Mouse (Mus musculus) CH12.LX (cell line): ENCODE measurements around the gene Pirb. TPM values are rescaled to one million over a fixed set of nuclear protein-coding genes. Genes with fewer than 3 reads are reported as not detected.

Experiments used
- DNase-seq: peaks from one replicate; pipeline ENCODE4 v3.0.0-alpha.2; 2013; ENCODE audit errors: extremely low read depth
- H3K27ac ChIP-seq: 2 replicates; pipeline ENCODE4 v1.5.1; 2012; ENCODE audit warnings: low read depth, mild to moderate bottlenecking, control low read depth, moderate library complexity; ENCODE audit not compliant: insufficient read depth
- H3K27me3 ChIP-seq: replicated peaks from 2 replicates; pipeline ENCODE3; 2012; ENCODE audit warnings: inconsistent platforms
- H3K36me3 ChIP-seq, 2 experiments: replicated peaks in 1 of 2; 2 replicates each; pipeline versions ENCODE3 to v1.6.1; 2012; ENCODE audit warnings: inconsistent platforms in 1 of 2, low read length in 1 of 2, mild to moderate bottlenecking in 1 of 2, mixed read lengths in 1 of 2, moderate library complexity in 1 of 2; ENCODE audit not compliant: control insufficient read depth in 1 of 2, insufficient read depth in 1 of 2
- H3K4me1 ChIP-seq, 2 experiments: 2 replicates each; pipeline ENCODE4 v1.6.1; 2012; ENCODE audit warnings: inconsistent platforms in 1 of 2, moderate library complexity in 1 of 2; ENCODE audit not compliant: insufficient read depth in 2 of 2, control insufficient read depth in 1 of 2
- H3K4me2 ChIP-seq: 2 replicates; pipeline ENCODE4 v1.6.1; 2012; ENCODE audit warnings: low read depth, mild to moderate bottlenecking, control low read depth; ENCODE audit not compliant: poor library complexity, insufficient read depth, severe bottlenecking
- H3K4me3 ChIP-seq, 3 experiments: fragments of 150-350 bp in 1 of 3; sonication (generic) in 1 of 3; replicated peaks in 1 of 3; 2 replicates each; pipeline versions ENCODE3 to v1.5.1; 2011 to 2012; ENCODE audit warnings: low read depth in 2 of 3, low read length in 2 of 3, mild to moderate bottlenecking in 2 of 3, moderate library complexity in 2 of 3, control low read depth in 1 of 3, improper control_type of control experiment in 1 of 3, inconsistent platforms in 1 of 3, mixed read lengths in 1 of 3; ENCODE audit not compliant: poor library complexity in 1 of 3
- H3K79me2 ChIP-seq: replicated peaks from 2 replicates; pipeline ENCODE4 v1.6.1; 2012; ENCODE audit warnings: mild to moderate bottlenecking, moderate library complexity; ENCODE audit not compliant: control insufficient read depth, poor library complexity, insufficient read depth, severe bottlenecking; ENCODE audit errors: extremely low read depth
- H3K9ac ChIP-seq: 2 replicates; pipeline ENCODE4 v1.6.1; 2012; ENCODE audit warnings: low read depth, mild to moderate bottlenecking, control low read depth, moderate library complexity; ENCODE audit not compliant: insufficient read depth
- H3K9me3 ChIP-seq: replicated peaks from 2 replicates; pipeline ENCODE3; 2012; ENCODE audit warnings: low read length, inconsistent platforms, mixed read lengths
- BHLHE40 ChIP-seq: IDR thresholded peaks from 2 replicates; pipeline ENCODE4 v1.6.1; 2011; ENCODE audit warnings: mild to moderate bottlenecking, low read depth, low read length, improper control_type of control experiment
- CHD1 ChIP-seq: IDR thresholded peaks from 2 replicates; pipeline ENCODE4 v1.6.1; 2012; ENCODE audit warnings: low read depth, low read length, improper control_type of control experiment, inconsistent platforms
- CHD2 ChIP-seq: IDR thresholded peaks from 2 replicates; pipeline ENCODE4 v1.6.1; 2011; ENCODE audit warnings: low read length, improper control_type of control experiment
- CTCF ChIP-seq, 2 experiments: IDR thresholded peaks in 1 of 2; conservative IDR thresholded peaks in 1 of 2; 2 replicates each; pipeline ENCODE4 v1.5.1; 2011 to 2012; ENCODE audit warnings: low read depth in 2 of 2, low read length in 2 of 2, improper control_type of control experiment in 1 of 2, inconsistent platforms in 1 of 2, mild to moderate bottlenecking in 1 of 2, moderate library complexity in 1 of 2
- E2F4 ChIP-seq: IDR thresholded peaks from 2 replicates; pipeline ENCODE4 v1.6.1; 2011; ENCODE audit warnings: low read depth, low read length, improper control_type of control experiment; ENCODE audit not compliant: insufficient replicate concordance
- IRF4 ChIP-seq: IDR thresholded peaks from 2 replicates; pipeline ENCODE4 v1.6.1; 2014; ENCODE audit warnings: low read depth, mild to moderate bottlenecking, inconsistent platforms, low read length, improper control_type of control experiment
- JUN ChIP-seq: IDR thresholded peaks from 2 replicates; pipeline ENCODE4 v1.6.1; 2011; ENCODE audit warnings: low read depth, mild to moderate bottlenecking, low read length, improper control_type of control experiment, moderate library complexity; ENCODE audit not compliant: insufficient read depth
- JUND ChIP-seq: conservative IDR thresholded peaks from 2 replicates; pipeline ENCODE4 v1.6.1; 2011; ENCODE audit warnings: low read depth, low read length, improper control_type of control experiment
- KAT2A ChIP-seq: IDR thresholded peaks from 2 replicates; pipeline ENCODE4 v1.6.1; 2012; ENCODE audit warnings: low read length, improper control_type of control experiment, inconsistent platforms; ENCODE audit not compliant: insufficient replicate concordance
- MAFK ChIP-seq: IDR thresholded peaks from 2 replicates; pipeline ENCODE4 v1.6.1; 2011; ENCODE audit warnings: low read length, improper control_type of control experiment; ENCODE audit not compliant: insufficient replicate concordance
- MAX ChIP-seq: IDR thresholded peaks from 2 replicates; pipeline ENCODE4 v1.6.1; 2011; ENCODE audit warnings: low read length, improper control_type of control experiment
- MAZ ChIP-seq: IDR thresholded peaks from 2 replicates; pipeline ENCODE4 v1.6.1; 2012; ENCODE audit warnings: low read depth, mild to moderate bottlenecking, inconsistent platforms, low read length, improper control_type of control experiment, moderate library complexity
- MEF2A ChIP-seq: IDR thresholded peaks from 2 replicates; pipeline ENCODE4 v1.6.1; 2014; ENCODE audit warnings: low read depth, mild to moderate bottlenecking, inconsistent platforms, low read length, improper control_type of control experiment, borderline replicate concordance
- MXI1 ChIP-seq: IDR thresholded peaks from 2 replicates; pipeline ENCODE4 v1.6.1; 2011; ENCODE audit warnings: mild to moderate bottlenecking, low read depth, low read length, improper control_type of control experiment
- MYC ChIP-seq: IDR thresholded peaks from 2 replicates; pipeline ENCODE4 v1.6.1; 2011; ENCODE audit warnings: low read depth, mild to moderate bottlenecking, improper control_type of control experiment, low read length
- NELFE ChIP-seq: IDR thresholded peaks from 2 replicates; pipeline ENCODE4 v1.6.1; 2011; ENCODE audit warnings: low read depth, low read length, improper control_type of control experiment
- NRF1 ChIP-seq: IDR thresholded peaks from 2 replicates; pipeline ENCODE4 v1.6.1; 2014; ENCODE audit warnings: low read depth, mild to moderate bottlenecking, inconsistent platforms, low read length, improper control_type of control experiment, moderate library complexity
- PAX5 ChIP-seq: IDR thresholded peaks from 2 replicates; pipeline ENCODE4 v1.6.1; 2012; ENCODE audit warnings: low read length, inconsistent platforms, mixed read lengths
- POLR2AphosphoS2 ChIP-seq: IDR thresholded peaks from 2 replicates; pipeline ENCODE4 v1.6.1; 2011; ENCODE audit warnings: low read depth, low read length, improper control_type of control experiment
- RAD21 ChIP-seq: IDR thresholded peaks from 2 replicates; pipeline ENCODE4 v1.6.1; 2011; ENCODE audit warnings: low read depth, mild to moderate bottlenecking, low read length, improper control_type of control experiment, moderate library complexity
- RCOR1 ChIP-seq: conservative IDR thresholded peaks from 2 replicates; pipeline ENCODE4 v1.6.1; 2012; ENCODE audit warnings: low read depth, mild to moderate bottlenecking, inconsistent platforms, low read length, improper control_type of control experiment
- SIN3A ChIP-seq: IDR thresholded peaks from 2 replicates; pipeline ENCODE4 v1.6.1; 2012; ENCODE audit warnings: low read length, improper control_type of control experiment, inconsistent platforms
- SMC3 ChIP-seq: IDR thresholded peaks from 2 replicates; pipeline ENCODE4 v1.6.1; 2011; ENCODE audit warnings: low read depth, low read length, improper control_type of control experiment
- TBP ChIP-seq: conservative IDR thresholded peaks from 2 replicates; pipeline ENCODE4 v1.6.1; 2011; ENCODE audit warnings: low read depth, low read length, improper control_type of control experiment
- TCF12 ChIP-seq: IDR thresholded peaks from 2 replicates; pipeline ENCODE4 v1.6.1; 2014; ENCODE audit warnings: low read depth, mild to moderate bottlenecking, inconsistent platforms, low read length, improper control_type of control experiment
- UBTF ChIP-seq: IDR thresholded peaks from 2 replicates; pipeline ENCODE4 v1.6.1; 2012; ENCODE audit warnings: low read depth, mild to moderate bottlenecking, inconsistent platforms, low read length, improper control_type of control experiment, moderate library complexity
- ZMIZ1 ChIP-seq: IDR thresholded peaks from 2 replicates; pipeline ENCODE4 v1.6.1; 2012; ENCODE audit warnings: low read depth, mild to moderate bottlenecking, inconsistent platforms, low read length, improper control_type of control experiment
- dilution Hi-C: fragments of 300-500 bp; cut with MboI; formaldehyde crosslinking; loops from 2 replicates; pipeline ENCODE4 v1.14.3; 2020; ENCODE audit warnings: low sequenced_read_pairs; ENCODE audit not compliant: extremely low pct_unique_long_range_greater_than_20kb, extremely low pct_ligation_motif_present
- in situ Hi-C: fragments of 300-500 bp; cut with MboI; formaldehyde crosslinking; loops from 3 replicates; pipeline ENCODE4 v1.14.3; 2019; ENCODE audit warnings: low sequenced_read_pairs, low pct_ligation_motif_present, low pct_unique_long_range_greater_than_20kb, mixed read lengths
- polyA plus RNA-seq: library from polyadenylated mRNA; unstranded; fragments of >175 nt; gene quantifications from 2 replicates; pipeline ENCODE4 v1.2.1, GENCODE M21; 2012; ENCODE audit warnings: low read depth; ENCODE audit not compliant: insufficient read length
- total RNA-seq, 2 experiments: library from RNA; depleted of rRNA; stranded (reverse); fragments of 300-350 nt in 1 of 2; fragments of >200 nt in 1 of 2; gene quantifications; 2 replicates each; pipeline ENCODE4 v1.2.3; 2012 to 2014

Pirb gene
- total and polyA plus RNA-seq, 3 experiments = 2.8 to 10.7 (median 5.0) TPM

GRCm38 (mm10) chr7:3692382-3692986, 27.7 kb downstream of the Pirb start, which contains the start of gene Tsen34:
TSS of gene Tsen34 (plus strand) at chr7:3692863.
- Histone ChIP-seq H3K4me3 (peak within 1 kb of the TSS; percentile 63 to 100 (median 77)), H3K36me3 (peaks cover 8 to 44% of the 10 kb centered on the region in 2 experiments), H3K9ac (peak within 1 kb of the TSS; percentile 93), H3K79me2 (peaks cover 13% of the 10 kb centered on the region), H3K4me2 (peak within 1 kb of the TSS; percentile 85), H3K9me3 (no peaks in the 10 kb centered on the region), H3K27ac (peak within 1 kb of the TSS; percentile 89), H3K4me1 (peaks cover 0 to 27% of the 10 kb centered on the region in 2 experiments; a peak in 3 of 4 replicates), H3K27me3 (no peaks in the 10 kb centered on the region)
- in situ Hi-C loops (no loop called here), dilution Hi-C loops (no loop called here)
- TF ChIP-seq RAD21 (peak; percentile 39), MXI1 (peak; percentile 78), CHD2 (peak; percentile 23; the same call in 1 of the 2 replicates), BHLHE40 (no peak), TCF12 (peak; percentile 63; the same call in 1 of the 2 replicates), MAZ (peak; percentile 19; the same call in 1 of the 2 replicates), SIN3A (peak; percentile 53; the same call in 1 of the 2 replicates), CHD1 (peak; percentile 30; the same call in 1 of the 2 replicates), MEF2A (no peak), UBTF (no peak; the same call in 1 of the 2 replicates), MAX (peak; percentile 3; the same call in 1 of the 2 replicates), ZMIZ1 (no peak), IRF4 (no peak), CTCF (conservative IDR thresholded peaks at IDR 0.05 in 1 of 2, IDR thresholded peaks at IDR 0.05 in 1 of 2; ENCODE audit: low read depth in 2 of 2, low read length in 2 of 2) (peak in 1 of 2 experiments; percentile 46; a peak in 2 of 4 replicates), JUN (no peak)
- peak; percentile 23 for DNase-seq

GRCm38 (mm10) chr7:3691919-3692318, 28.3 kb downstream of the Pirb start:
- Histone ChIP-seq H3K27me3 (no peaks in the 10 kb centered on the region), H3K4me2 (peak overlapping the region; percentile 85), H3K9me3 (no peaks in the 10 kb centered on the region), H3K27ac (no peak overlapping the region), H3K9ac (peak overlapping the region; percentile 93), H3K36me3 (peaks cover 8 to 44% of the 10 kb centered on the region in 2 experiments), H3K79me2 (peaks cover 13% of the 10 kb centered on the region), H3K4me3 (peak overlapping the region; percentile 63 to 100 (median 77)), H3K4me1 (peaks cover 0 to 23% of the 10 kb centered on the region in 2 experiments; a peak in 3 of 4 replicates)
- in situ Hi-C loops = no loop called here
- peak; percentile 21 for DNase-seq
- TF ChIP-seq TCF12 = no peak
- TF ChIP-seq MAZ = no peak
- TF ChIP-seq CHD1 = no peak
- no peak for TF ChIP-seq KAT2A
- no peak for TF ChIP-seq RCOR1
- TF ChIP-seq MYC = no peak
- TF ChIP-seq TBP = no peak
- no peak for TF ChIP-seq MAFK
- TF ChIP-seq SMC3 = no peak
- no peak for TF ChIP-seq NELFE
- TF ChIP-seq PAX5 = no peak
- TF ChIP-seq NRF1 = no peak
- TF ChIP-seq RAD21 = no peak
- no peak for TF ChIP-seq JUN
- no peak for TF ChIP-seq JUND
- TF ChIP-seq POLR2AphosphoS2 = no peak
- TF ChIP-seq E2F4 = no peak
- dilution Hi-C loops = no loop called here
